Mouse (Mus musculus): ENCODE measurements around the gene Prm3. TPM values are rescaled to one million over a fixed set of nuclear protein-coding genes. Genes with fewer than 3 reads are reported as not detected.

Gene Prm3
- polyA plus RNA-seq (2012; rRNA removed): not detected in 2 replicates

DNA sequence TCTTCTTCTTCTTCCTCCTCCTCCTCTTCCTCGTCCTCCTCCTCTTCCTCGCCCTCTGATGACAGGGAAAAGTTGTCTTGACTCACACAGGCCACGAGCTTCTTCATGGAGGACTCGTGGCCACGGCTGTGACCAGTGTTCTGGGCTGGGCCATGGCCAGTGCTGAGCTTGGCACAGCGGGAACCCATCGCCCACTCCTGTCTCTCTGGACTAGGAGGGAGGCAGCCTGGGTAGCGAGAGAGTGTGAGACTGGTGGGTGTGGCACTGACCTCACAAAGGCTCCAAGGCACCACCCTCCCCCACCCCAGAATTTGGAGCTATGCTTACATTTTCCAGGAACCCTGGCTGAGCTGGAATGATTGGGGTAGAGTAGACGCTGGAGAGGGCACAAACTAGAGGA, at the start of gene Prm3:
Gene Prm3, minus strand, starts transcription at position 213 of the 400 bp plus-strand sequence.
- no peaks in the 10 kb centered on the region for H3K27me3 ChIP-seq (ENCODE audit: control insufficient read depth, insufficient read depth, low read length)
- TF ChIP-seq CTCF (IDR thresholded peaks at IDR 0.05; ENCODE audit: extremely low read depth, insufficient read length, insufficient replicate concordance, low read depth, low read length) (no peak), POLR2A (IDR thresholded peaks at IDR 0.05; ENCODE audit: low read depth, low read length) (no peak)
- 85% methylated on average over 9 of the region's 9 CpGs for WGBS

DNA sequence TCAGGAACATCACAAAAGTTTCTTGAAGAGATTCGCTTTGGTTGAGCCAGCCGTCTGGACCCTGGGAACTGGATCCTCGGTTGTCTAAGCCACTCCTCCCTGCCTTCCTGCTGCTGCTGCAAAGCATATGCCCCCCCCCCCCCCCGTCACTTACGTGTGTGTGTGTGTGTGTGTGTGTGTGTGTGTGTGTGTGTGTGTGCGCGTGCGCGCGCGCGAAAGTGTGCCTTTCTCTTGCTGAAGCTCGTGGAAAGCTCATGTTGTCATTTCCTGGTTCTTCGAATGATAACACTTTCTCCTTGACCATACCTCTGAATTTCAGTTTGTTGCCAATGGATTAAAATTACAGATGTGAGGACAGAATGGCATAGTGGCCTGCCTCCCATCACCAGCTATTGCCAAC, 49.3 kb upstream of the Prm3 start:
- 89% methylated on average over 14 of the region's 14 CpGs for WGBS

More for the DNA sequence above, at the start of gene Prm3:
- Histone ChIP-seq H3K4me3 (ENCODE audit: low read depth, low read length) (no peak within 1 kb of the TSS), H3K36me3 (ENCODE audit: control insufficient read depth, insufficient read depth, low read length) (no peaks in the 10 kb centered on the region), H3K27ac (ENCODE audit: insufficient read depth, low read depth, low read length) (no peak within 1 kb of the TSS), H3K4me1 (ENCODE audit: control insufficient read depth, insufficient read depth, insufficient read length, low read length) (peaks cover 12% of the 10 kb centered on the region)

DNA sequence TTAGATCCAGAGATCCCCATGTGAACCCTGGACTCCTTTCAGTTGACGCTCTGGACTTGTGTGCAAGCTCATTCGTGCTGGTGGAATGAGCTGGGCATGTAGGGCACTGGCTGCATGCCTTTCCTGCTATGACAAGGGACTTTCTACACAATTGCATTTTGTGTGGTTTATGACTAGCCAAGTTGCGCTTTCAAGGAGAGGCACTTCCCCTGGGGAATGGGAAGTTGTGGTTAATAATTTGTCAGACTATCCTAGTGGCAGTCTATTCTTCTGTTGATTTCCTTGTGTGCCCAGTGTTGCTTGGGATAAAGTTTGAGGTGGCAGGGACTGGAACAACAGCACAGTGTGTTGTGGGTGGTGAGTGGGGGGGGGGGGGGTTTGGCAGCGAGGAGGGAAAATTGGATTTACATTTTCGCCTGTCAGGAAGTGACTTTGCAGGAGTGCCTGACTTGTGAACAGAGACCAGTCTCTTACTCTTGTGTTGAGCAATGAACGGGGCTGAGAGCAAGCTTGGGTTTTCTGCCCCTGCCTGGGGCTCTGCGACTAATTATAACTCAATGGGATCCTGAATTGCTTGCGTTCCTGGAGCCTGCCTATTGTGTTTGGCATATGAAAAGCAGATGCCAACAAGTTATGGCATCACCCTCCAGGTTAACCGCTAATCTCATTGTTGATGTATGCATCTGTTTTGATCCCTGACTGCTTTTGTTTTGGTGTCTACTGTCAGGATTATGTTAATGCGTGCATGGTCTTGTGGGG, 48.0 kb upstream of the Prm3 start:
- Histone ChIP-seq H3K27ac (ENCODE audit: insufficient read depth, low read depth, low read length) (peak overlapping the region; percentile 54), H3K27me3 (ENCODE audit: control insufficient read depth, insufficient read depth, low read length) (no peaks in the 10 kb centered on the region), H3K36me3 (ENCODE audit: control insufficient read depth, insufficient read depth, low read length) (no peaks in the 10 kb centered on the region), H3K4me1 (ENCODE audit: control insufficient read depth, insufficient read depth, insufficient read length, low read length) (peaks cover 18% of the 10 kb centered on the region; the same call in 1 of the 2 replicates), H3K4me3 (ENCODE audit: low read depth, low read length) (no peak overlapping the region)
- 25% methylated on average over 10 of the region's 10 CpGs for WGBS
- TF ChIP-seq POLR2A (IDR thresholded peaks at IDR 0.05; ENCODE audit: low read depth, low read length) (no peak), CTCF (IDR thresholded peaks at IDR 0.05; ENCODE audit: extremely low read depth, insufficient read length, insufficient replicate concordance, low read depth, low read length) (no peak)

More for the DNA sequence above, 49.3 kb upstream of the Prm3 start:
- H3K27me3 ChIP-seq (ENCODE audit: control insufficient read depth, insufficient read depth, low read length): no peaks in the 10 kb centered on the region
- no peaks in the 10 kb centered on the region for H3K36me3 ChIP-seq (ENCODE audit: control insufficient read depth, insufficient read depth, low read length)
- H3K27ac ChIP-seq (ENCODE audit: insufficient read depth, low read depth, low read length): no peak overlapping the region
- peaks cover 18% of the 10 kb centered on the region; the same call in 1 of the 2 replicates for H3K4me1 ChIP-seq (ENCODE audit: control insufficient read depth, insufficient read depth, insufficient read length, low read length)
- no peak overlapping the region for H3K4me3 ChIP-seq (ENCODE audit: low read depth, low read length)
- no peak for TF ChIP-seq CTCF (IDR thresholded peaks at IDR 0.05; ENCODE audit: extremely low read depth, insufficient read length, insufficient replicate concordance, low read depth, low read length)
- no peak for TF ChIP-seq POLR2A (IDR thresholded peaks at IDR 0.05; ENCODE audit: low read depth, low read length)

DNA sequence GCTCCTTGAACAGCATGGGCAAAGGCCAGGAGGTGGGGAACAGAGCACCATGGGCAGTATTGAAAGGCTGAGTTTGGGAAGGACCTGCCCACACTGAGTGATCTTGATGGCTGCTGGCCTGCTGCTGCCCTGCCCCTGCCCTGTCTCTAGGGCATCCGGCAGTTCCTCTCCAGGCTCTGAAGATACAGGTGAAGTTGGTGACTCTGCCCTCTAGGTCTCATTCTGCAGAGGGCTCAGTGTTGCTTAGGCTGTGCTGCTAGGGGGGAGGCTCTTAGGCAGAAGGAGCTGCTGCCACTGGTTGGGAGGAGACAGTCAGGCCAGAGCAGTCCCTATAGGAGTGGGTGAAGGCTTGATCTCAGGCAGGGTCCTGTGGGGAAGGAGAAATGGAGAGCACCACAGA, 47.2 kb upstream of the Prm3 start:
- TF ChIP-seq POLR2A (IDR thresholded peaks at IDR 0.05; ENCODE audit: low read depth, low read length): no peak
- TF ChIP-seq CTCF (IDR thresholded peaks at IDR 0.05; ENCODE audit: extremely low read depth, insufficient read length, insufficient replicate concordance, low read depth, low read length): no peak
- H3K27ac ChIP-seq (ENCODE audit: insufficient read depth, low read depth, low read length): peak overlapping the region; percentile 54
- H3K27me3 ChIP-seq (ENCODE audit: control insufficient read depth, insufficient read depth, low read length): no peaks in the 10 kb centered on the region
- no peak overlapping the region for H3K4me3 ChIP-seq (ENCODE audit: low read depth, low read length)
- WGBS: 52% methylated on average over 1 of the region's 1 CpGs
- peaks cover 18% of the 10 kb centered on the region; the same call in 1 of the 2 replicates for H3K4me1 ChIP-seq (ENCODE audit: control insufficient read depth, insufficient read depth, insufficient read length, low read length)
- H3K36me3 ChIP-seq (ENCODE audit: control insufficient read depth, insufficient read depth, low read length): no peaks in the 10 kb centered on the region

DNA sequence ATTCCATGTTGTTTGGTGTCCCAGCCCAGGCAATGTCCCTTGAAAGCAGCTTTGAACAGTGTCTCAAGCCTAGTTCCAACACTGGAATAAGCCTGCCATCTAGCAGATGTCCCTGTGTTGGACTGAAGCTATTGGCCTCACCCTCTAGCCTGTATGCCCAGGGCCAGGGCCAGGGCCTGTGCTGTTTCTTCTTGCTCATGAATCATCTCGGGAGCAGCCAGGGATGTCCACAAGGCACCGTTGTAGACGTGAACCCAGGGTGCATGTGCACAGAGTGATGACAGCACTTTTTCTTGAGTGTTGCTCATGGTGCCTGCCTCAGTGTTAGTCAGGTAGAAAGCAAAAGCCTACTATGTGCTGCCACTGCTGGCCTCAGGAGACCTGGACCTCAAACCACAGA, 46.5 kb upstream of the Prm3 start:
- 85% methylated on average over 3 of the region's 3 CpGs for WGBS
- Histone ChIP-seq H3K4me1 (ENCODE audit: control insufficient read depth, insufficient read depth, insufficient read length, low read length) (peaks cover 18% of the 10 kb centered on the region; the same call in 1 of the 2 replicates), H3K27ac (ENCODE audit: insufficient read depth, low read depth, low read length) (no peak overlapping the region), H3K36me3 (ENCODE audit: control insufficient read depth, insufficient read depth, low read length) (no peaks in the 10 kb centered on the region), H3K27me3 (ENCODE audit: control insufficient read depth, insufficient read depth, low read length) (no peaks in the 10 kb centered on the region), H3K4me3 (ENCODE audit: low read depth, low read length) (no peak overlapping the region)
- no peak for TF ChIP-seq CTCF (IDR thresholded peaks at IDR 0.05; ENCODE audit: extremely low read depth, insufficient read length, insufficient replicate concordance, low read depth, low read length)
- no peak for TF ChIP-seq POLR2A (IDR thresholded peaks at IDR 0.05; ENCODE audit: low read depth, low read length)

DNA sequence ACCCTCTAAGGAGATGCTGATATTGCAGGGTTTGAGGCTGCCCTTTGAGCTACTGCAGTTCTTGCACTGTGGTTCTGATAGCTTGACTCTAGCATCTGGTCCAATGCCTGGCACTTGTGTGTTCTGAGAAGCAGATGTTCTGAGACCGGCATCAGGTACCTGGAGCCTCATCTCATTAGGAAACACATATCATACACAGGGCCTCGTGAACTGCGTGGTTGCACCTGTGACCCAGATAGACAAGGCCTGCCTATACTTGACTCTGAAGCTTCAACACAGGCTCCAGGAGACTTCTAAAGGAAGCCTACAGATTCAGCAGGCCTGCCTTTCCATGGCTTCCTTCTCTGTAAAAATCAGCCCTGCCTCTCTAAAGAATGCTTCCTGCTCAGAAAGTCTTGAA, 45.7 kb upstream of the Prm3 start:
- 87% methylated on average over 3 of the region's 3 CpGs for WGBS
- H3K27ac ChIP-seq (ENCODE audit: insufficient read depth, low read depth, low read length): no peak overlapping the region

DNA sequence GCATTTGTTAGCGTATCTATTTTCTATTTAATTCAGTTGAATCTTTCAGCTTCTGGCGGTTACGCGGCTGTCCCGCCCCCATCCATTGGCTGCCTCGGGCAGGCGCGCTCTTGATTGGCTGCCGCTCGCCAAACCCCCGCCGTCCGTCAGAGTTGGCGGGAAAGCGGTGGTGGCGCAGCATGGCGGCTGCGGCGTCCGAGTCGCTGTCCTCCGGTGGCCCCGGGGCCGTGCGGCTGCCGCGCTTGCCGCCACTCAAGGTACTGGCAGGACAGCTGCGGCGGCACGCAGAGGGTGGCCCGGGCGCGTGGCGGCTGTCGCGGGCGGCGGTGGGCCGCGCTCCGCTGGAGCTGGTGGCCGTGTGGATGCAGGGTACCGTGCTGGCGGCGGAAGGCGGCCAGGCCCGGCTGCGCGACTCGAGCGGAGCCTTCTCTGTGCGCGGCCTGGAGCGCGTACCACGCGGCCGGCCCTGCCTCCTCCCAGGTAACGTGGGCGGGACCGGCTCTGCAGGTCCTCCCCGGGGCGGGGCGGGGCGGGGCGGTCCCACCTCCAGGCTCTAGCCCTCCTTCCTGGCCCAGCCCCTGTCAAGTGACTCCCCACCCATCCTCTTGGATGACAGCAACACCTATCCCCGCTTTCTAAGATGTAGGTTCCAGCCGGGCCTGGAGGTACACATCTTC, 44.3 kb upstream of the Prm3 start, which contains the start of gene Rmi2:
Gene Rmi2, plus strand, starts transcription at position 149 of the 677 bp plus-strand sequence.
- Histone ChIP-seq H3K27ac (ENCODE audit: insufficient read depth, low read depth, low read length) (peak within 1 kb of the TSS; percentile 15; the same call in 1 of the 2 replicates), H3K4me1 (ENCODE audit: control insufficient read depth, insufficient read depth, insufficient read length, low read length) (peaks cover 20% of the 10 kb centered on the region; the same call in 1 of the 2 replicates), H3K27me3 (ENCODE audit: control insufficient read depth, insufficient read depth, low read length) (no peaks in the 10 kb centered on the region), H3K4me3 (ENCODE audit: low read depth, low read length) (peak within 1 kb of the TSS; percentile 70), H3K36me3 (ENCODE audit: control insufficient read depth, insufficient read depth, low read length) (no peaks in the 10 kb centered on the region)
- WGBS: 2% methylated on average over 61 of the region's 69 CpGs
- TF ChIP-seq CTCF (IDR thresholded peaks at IDR 0.05; ENCODE audit: extremely low read depth, insufficient read length, insufficient replicate concordance, low read depth, low read length): no peak
- TF ChIP-seq POLR2A (IDR thresholded peaks at IDR 0.05; ENCODE audit: low read depth, low read length): no peak; the same call in 1 of the 2 replicates

More for the DNA sequence above, 45.7 kb upstream of the Prm3 start:
- Histone ChIP-seq H3K27me3 (ENCODE audit: control insufficient read depth, insufficient read depth, low read length) (no peaks in the 10 kb centered on the region), H3K4me1 (ENCODE audit: control insufficient read depth, insufficient read depth, insufficient read length, low read length) (peaks cover 18% of the 10 kb centered on the region; the same call in 1 of the 2 replicates), H3K36me3 (ENCODE audit: control insufficient read depth, insufficient read depth, low read length) (no peaks in the 10 kb centered on the region), H3K4me3 (ENCODE audit: low read depth, low read length) (no peak overlapping the region)
- TF ChIP-seq CTCF (IDR thresholded peaks at IDR 0.05; ENCODE audit: extremely low read depth, insufficient read length, insufficient replicate concordance, low read depth, low read length) (no peak), POLR2A (IDR thresholded peaks at IDR 0.05; ENCODE audit: low read depth, low read length) (no peak)

All from small intestine, adult 2 months (tissue).